Comparison of ENCODE assay signal across 9 mouse cellular contexts in genomic region chr11:85163014-85163413, GRCm38 (mm10). TPM values are rescaled to one million over a fixed set of nuclear protein-coding genes. Genes with fewer than 3 reads are reported as not detected.
"Had no signal": no experiment of that assay in that cellular context is flagged by ENCODE, and none has a peak within 500 bp of the region (broad histone marks: within the 10 kb centered on the region; RNA-seq: fewer than 3 reads in every experiment).

No protein-coding gene starts in this region.

RNA-seq across cellular contexts. Expression of gene 1700125H20Rik, which starts 7.2 kb away (rescaled TPM):
- total RNA-seq: neutrophil, adult 5-6 weeks had no signal
- polyA plus RNA-seq: small intestine, adult 2 months; spleen, adult 2 months; stomach, embryonic 14.5 days; stomach, embryonic 15.5 days; stomach, embryonic 16.5 days; stomach, postnatal 0 days; thymus, adult 2 months; urinary bladder, adult 2 months had no signal
